Mouse (Mus musculus) ovary, adult 2 months (tissue): ENCODE measurements around the gene Fbxw7. TPM values are rescaled to one million over a fixed set of nuclear protein-coding genes. Genes with fewer than 3 reads are reported as not detected.

Experiments
- polyA plus RNA-seq: library from polyadenylated mRNA; depleted of rRNA; stranded (reverse); fragments of >200 nt; gene quantifications from 2 replicates; pipeline ENCODE4 v1.2.3, GENCODE M21; 2012; rRNA removed

The Fbxw7 gene
- polyA plus RNA-seq, result 5.8 and 6.8 TPM in 2 replicates

GRCm38 (mm10) chr3:84814762-84815381, at the start of gene Fbxw7:
Gene Fbxw7, plus strand, starts transcription at chr3:84815268.

Other genes starting within 250 kb of the Fbxw7 start
- 8.2 and 8.4 TPM in 2 replicates for gene Arfip1, start 232.6 kb upstream of the Fbxw7 start, polyA plus RNA-seq
- gene Tigd4, start 221.7 kb upstream of the Fbxw7 start, polyA plus RNA-seq, result not detected in 2 replicates
- gene Tmem154, start 149.1 kb upstream of the Fbxw7 start, polyA plus RNA-seq, result 0.47 and 0.75 TPM in 2 replicates